Mouse (Mus musculus) kidney, adult 2 months (tissue): ENCODE measurements around the gene Smim15.

Experiments used
- CTCF ChIP-seq: fragments of 200-500 bp; conservative IDR thresholded peaks from 2 replicates; pipeline ENCODE4 v1.5.1; 2011; ENCODE audit warnings: low read depth, mild to moderate bottlenecking, control low read depth, low read length, moderate library complexity, mixed read lengths; ENCODE audit not compliant: insufficient read depth, insufficient read length
- POLR2A ChIP-seq: fragments of 200-500 bp; IDR thresholded peaks from one replicate; pipeline ENCODE4 v1.6.1; 2011; ENCODE audit warnings: low read depth, low read length, control low read depth

GRCm38 (mm10) chr13:108070171-108070570 lies 25.9 kb downstream of the Smim15 start:
- no peak for TF ChIP-seq CTCF
- TF ChIP-seq POLR2A = no peak
